Mouse (Mus musculus) neural tube, embryonic 15.5 days (tissue): ENCODE data around the gene Zcchc24. TPM values are rescaled to one million over a fixed set of nuclear protein-coding genes. Genes with fewer than 3 reads are reported as not detected.

ENCODE experiments used
- ATAC-seq: fragments of 200-750 bp; cut with Nextera tagmentation; 2 replicates; pipeline ENCODE4 v1.8.0; 2017; ENCODE audit warnings: mild to moderate bottlenecking, moderate TSS enrichment, moderate library complexity; ENCODE audit not compliant: low FRiP score
- H3K27ac ChIP-seq: fragments of 300-500 bp; sonication (generic); replicated peaks from 2 replicates; pipeline ENCODE4 v1.5.1; 2015; ENCODE audit warnings: mild to moderate bottlenecking, inconsistent platforms
- H3K27me3 ChIP-seq: fragments of 300-500 bp; sonication (generic); replicated peaks from 2 replicates; pipeline ENCODE4 v1.6.1; 2015; ENCODE audit warnings: inconsistent platforms
- H3K36me3 ChIP-seq: fragments of 300-500 bp; sonication (generic); 2 replicates; pipeline ENCODE4 v1.6.1; 2015; ENCODE audit warnings: inconsistent platforms
- H3K4me1 ChIP-seq: fragments of 300-500 bp; sonication (generic); 2 replicates; pipeline ENCODE4 v1.6.1; 2015; ENCODE audit warnings: inconsistent platforms
- H3K4me2 ChIP-seq: fragments of 300-500 bp; sonication (generic); 2 replicates; pipeline ENCODE4 v1.6.1; 2015; ENCODE audit warnings: inconsistent platforms, mild to moderate bottlenecking, moderate library complexity
- H3K4me3 ChIP-seq: fragments of 300-500 bp; sonication (generic); replicated peaks from 2 replicates; pipeline ENCODE4 v1.5.1; 2015; ENCODE audit warnings: mild to moderate bottlenecking, inconsistent platforms
- H3K9ac ChIP-seq: fragments of 300-500 bp; sonication (generic); replicated peaks from 2 replicates; pipeline ENCODE4 v1.6.1; 2015; ENCODE audit warnings: mild to moderate bottlenecking, inconsistent platforms
- H3K9me3 ChIP-seq: fragments of 300-500 bp; sonication (generic); replicated peaks from 2 replicates; pipeline ENCODE4 v1.6.1; 2016; ENCODE audit warnings: inconsistent platforms
- WGBS: fragments of 180-500 bp; shearing (Covaris S2); methylation state at CpG from one replicate; pipeline ENCODE4 v1.1.7; 2015; ENCODE audit warnings: mixed read lengths; 5-methylcytosine and 5-hydroxymethylcytosine counted together
- polyA plus RNA-seq: library from polyadenylated mRNA; unstranded; fragments of >200 nt; fragmentation: Nextera tagmentation; extraction: Ambion mirVana; gene quantifications from 2 replicates; pipeline ENCODE4 v1.2.1, GENCODE M21; 2015

The Zcchc24 gene
- polyA plus RNA-seq, 1 experiment from 2014 or later = 13.4 TPM

DNA sequence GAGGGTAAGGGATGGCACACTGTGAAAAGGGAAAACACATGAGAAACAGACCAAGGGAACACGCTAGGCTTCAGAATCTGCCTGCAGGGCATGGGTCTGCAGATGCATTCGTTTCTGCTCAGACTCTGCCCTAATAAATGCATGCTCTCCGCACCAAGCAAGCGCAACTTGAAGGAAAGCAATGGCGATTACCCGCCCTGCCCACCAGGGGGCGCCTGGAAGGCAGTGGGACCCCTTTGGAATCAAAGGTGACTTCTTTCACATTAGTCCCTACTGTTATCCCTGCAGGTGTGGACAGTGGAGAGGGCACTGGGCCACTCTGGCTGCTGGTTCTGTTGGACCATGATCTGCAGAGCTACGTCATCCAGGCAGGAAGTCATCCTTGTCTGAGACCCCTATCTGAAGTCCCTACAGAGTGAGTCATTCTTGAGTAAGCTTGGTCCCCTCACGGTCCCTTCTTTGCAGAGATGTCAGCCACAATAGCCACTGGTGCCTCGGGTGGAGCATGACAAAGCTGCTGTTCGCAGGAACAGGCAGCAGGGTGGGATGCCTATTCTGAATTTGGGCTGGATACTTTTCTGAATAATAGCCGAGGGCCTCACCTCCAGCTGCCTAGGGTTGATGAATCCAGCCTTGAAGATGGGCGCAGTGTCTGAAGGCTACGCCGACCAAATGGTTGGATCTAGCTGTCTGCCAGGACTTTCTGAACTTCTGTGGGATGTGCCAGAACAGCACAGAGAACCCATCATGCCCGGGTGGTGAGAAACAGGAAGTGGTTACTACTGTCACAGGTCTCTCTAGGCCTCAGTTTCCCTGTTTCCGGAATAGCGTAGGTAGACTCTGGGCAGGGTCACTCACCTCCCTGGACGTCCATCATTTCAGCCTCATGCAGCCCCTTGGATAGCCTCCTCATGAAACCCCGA is 42.4 kb downstream of the Zcchc24 start:
- Histone ChIP-seq H3K9ac (no peak overlapping the region), H3K27ac (no peak overlapping the region), H3K4me2 (no peak overlapping the region), H3K9me3 (no peaks in the 10 kb centered on the region), H3K27me3 (no peaks in the 10 kb centered on the region), H3K4me3 (no peak overlapping the region), H3K36me3 (no peaks in the 10 kb centered on the region), H3K4me1 (peaks cover 27% of the 10 kb centered on the region)
- WGBS = 56% methylated on average over 20 of the region's 20 CpGs
- no peak for ATAC-seq

DNA sequence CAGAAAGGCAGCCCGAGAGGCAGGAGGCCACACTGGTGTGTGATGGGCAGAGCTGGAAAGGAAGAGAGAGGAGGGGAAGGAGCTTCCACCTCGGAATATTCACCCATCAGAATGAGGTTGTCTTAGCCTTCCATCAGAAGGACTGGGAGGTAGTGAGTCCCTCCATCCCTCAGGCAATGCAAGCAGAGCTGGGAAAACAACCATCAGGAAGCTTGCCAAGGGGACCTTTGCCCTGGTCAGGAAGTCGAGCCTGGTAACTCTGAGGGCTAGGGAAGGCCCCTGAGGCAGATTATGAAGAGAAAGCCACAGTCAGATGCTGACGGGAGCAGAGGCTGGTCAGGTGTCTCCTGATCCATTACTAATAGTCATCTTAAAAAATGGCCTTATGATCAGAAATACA is 43.1 kb downstream of the Zcchc24 start:
- Histone ChIP-seq H3K9ac (no peak overlapping the region), H3K4me1 (peaks cover 27% of the 10 kb centered on the region), H3K4me3 (no peak overlapping the region), H3K4me2 (no peak overlapping the region), H3K27me3 (no peaks in the 10 kb centered on the region), H3K36me3 (no peaks in the 10 kb centered on the region), H3K9me3 (no peaks in the 10 kb centered on the region), H3K27ac (0 out of 2 replicates have a peak overlapping the region, but pooled peaks have one; percentile 51)
- 44% methylated on average over 4 of the region's 4 CpGs for WGBS
- ATAC-seq = no peak

DNA sequence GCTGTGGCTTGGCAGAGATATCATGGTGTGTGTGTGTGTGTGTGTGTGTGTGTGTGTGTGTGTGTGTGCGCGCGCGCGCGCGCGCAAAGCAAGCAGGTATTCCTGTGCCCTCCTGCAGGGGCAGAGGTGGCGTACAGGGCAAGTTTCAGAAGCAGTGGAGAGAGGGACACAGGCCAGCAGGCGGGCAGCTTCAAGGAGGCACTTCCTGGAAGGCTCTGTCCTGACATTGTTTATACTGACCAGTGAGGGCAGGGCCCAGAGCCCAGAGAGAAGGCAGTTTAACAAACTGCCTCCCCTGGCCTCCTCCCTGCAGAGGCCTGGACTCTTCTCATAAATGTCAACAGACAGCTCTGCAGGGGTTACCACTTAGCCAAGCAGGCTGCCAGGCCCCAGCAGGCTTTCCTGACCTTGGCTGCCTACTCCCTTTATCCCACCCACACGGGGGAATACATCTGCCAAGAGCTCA is 43.8 kb downstream of the Zcchc24 start:
- ATAC-seq = peak; percentile 50; the same call in 1 of the 2 replicates
- Histone ChIP-seq H3K4me1 (peaks cover 27% of the 10 kb centered on the region), H3K36me3 (no peaks in the 10 kb centered on the region), H3K27ac (peak overlapping the region; percentile 54), H3K27me3 (no peaks in the 10 kb centered on the region), H3K9ac (no peak overlapping the region), H3K4me3 (no peak overlapping the region), H3K4me2 (no peak overlapping the region), H3K9me3 (no peaks in the 10 kb centered on the region)
- 72% methylated on average over 10 of the region's 11 CpGs for WGBS

DNA sequence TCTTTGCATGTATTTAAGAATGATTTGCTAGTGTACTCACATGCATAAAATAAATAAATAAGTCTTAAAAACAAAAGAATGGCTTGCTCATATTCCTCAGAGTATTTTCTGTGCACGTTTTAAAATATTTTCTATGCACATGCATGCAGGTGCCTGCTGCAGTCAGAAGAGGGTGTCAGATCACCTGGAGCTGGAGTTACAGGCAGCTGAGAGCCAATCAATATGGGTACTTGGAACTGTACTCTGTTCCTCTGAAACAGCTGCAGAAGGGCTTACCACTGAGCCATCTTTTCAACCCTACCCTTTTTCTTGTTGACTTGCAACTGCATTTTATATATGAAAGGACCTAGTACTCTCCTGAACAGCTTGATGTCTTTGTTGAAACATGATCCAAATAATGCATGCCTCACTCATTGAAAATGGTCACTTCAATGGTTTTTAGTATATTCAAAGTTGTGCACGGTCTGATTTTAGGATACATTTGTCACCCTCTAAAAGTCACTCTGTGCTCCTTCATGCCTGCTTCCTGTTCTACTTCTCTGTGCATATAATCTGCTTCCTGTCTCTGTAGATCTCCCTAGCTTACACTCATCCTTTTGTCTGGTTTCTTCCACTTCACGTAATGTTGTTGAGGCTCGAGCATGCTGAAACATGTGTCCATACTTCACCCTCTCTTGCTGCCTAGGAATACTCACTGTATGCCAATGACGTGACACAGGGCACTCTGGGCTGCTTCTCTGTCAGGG is 47.7 kb downstream of the Zcchc24 start:
- no peak for ATAC-seq
- H3K36me3 ChIP-seq = no peaks in the 10 kb centered on the region
- no peak overlapping the region for H3K27ac ChIP-seq
- H3K4me1 ChIP-seq = peaks cover 31% of the 10 kb centered on the region
- 90% methylated on average over 5 of the region's 5 CpGs for WGBS
- no peak overlapping the region for H3K9ac ChIP-seq
- H3K4me3 ChIP-seq = no peak overlapping the region
- H3K27me3 ChIP-seq = no peaks in the 10 kb centered on the region
- no peak overlapping the region for H3K4me2 ChIP-seq
- no peaks in the 10 kb centered on the region for H3K9me3 ChIP-seq

DNA sequence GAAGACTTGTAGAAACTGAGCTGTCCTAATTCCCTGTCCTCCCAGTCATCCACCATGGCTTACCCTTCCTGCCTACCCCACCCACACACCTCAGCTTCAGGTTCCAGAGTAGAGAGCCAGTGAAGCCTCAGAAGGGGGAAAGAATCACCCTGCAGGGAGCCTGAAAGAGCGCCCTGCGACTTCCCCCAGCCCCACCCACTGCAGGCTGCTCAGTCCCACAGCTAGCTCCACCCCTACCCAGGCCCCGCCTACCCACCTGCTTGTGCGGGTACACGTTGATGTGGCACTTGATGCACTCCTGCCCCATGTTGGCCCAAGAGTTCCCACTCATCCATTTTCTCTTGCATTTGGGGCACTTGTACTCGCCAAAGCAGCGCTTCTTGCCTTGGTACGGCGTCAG is 49.5 kb downstream of the Zcchc24 start:
- Histone ChIP-seq H3K4me3 (no peak overlapping the region), H3K27ac (no peak overlapping the region), H3K9me3 (no peaks in the 10 kb centered on the region), H3K4me1 (peaks cover 17% of the 10 kb centered on the region), H3K9ac (no peak overlapping the region), H3K36me3 (no peaks in the 10 kb centered on the region), H3K4me2 (no peak overlapping the region), H3K27me3 (no peaks in the 10 kb centered on the region)
- whole genome bisulfite sequencing = 56% methylated on average over 9 of the region's 9 CpGs
- ATAC-seq = no peak

DNA sequence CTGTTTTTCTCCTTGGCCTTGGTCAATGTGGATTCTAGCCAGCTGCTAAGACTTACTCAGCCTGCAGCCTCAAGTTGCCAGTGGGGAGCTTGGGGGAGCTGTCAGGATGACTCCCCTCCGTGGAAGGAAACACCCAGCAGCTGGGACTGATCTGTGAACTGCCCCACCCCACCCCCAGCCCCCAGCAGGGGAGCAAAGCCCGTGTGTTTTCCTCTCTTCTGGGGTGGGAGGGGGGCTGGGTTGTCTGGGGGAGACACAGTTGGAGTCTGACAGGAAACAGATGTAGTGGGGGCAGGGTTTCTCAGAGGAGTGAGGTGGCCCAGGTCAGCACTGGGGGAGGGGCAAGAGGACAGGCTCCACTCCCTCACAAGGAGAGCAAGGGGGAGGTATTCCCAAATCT is 50.4 kb downstream of the Zcchc24 start:
- 6% methylated on average over 2 of the region's 2 CpGs for WGBS
- ATAC-seq = no peak
- no peaks in the 10 kb centered on the region for H3K27me3 ChIP-seq

DNA sequence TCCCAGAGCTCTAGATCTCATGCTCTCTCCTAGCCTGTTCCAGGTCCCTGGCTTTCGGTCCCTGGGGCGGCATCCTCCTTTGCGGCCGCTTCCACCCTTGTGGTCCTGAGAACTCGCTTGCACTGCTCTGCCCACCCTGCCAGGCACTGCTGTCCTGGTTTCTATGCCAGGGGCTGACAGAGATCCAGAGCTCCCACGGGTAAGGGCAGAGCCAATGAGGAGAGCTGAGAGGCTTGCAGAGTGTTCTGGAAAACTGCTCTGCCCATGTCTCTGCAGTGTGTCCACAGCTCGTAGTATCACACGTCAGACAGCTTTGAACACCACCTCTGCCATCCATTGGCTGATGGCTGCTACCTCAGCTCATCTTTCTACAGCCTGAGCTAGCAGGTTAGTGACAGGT is 51.1 kb downstream of the Zcchc24 start:
- no peaks in the 10 kb centered on the region for H3K36me3 ChIP-seq
- 80% methylated on average over 8 of the region's 8 CpGs for WGBS
- no peak overlapping the region for H3K4me3 ChIP-seq
- no peaks in the 10 kb centered on the region for H3K9me3 ChIP-seq
- no peak for ATAC-seq
- no peak overlapping the region for H3K9ac ChIP-seq
- H3K4me2 ChIP-seq = no peak overlapping the region
- H3K27me3 ChIP-seq = no peaks in the 10 kb centered on the region
- H3K27ac ChIP-seq = no peak overlapping the region
- H3K4me1 ChIP-seq = peaks cover 10% of the 10 kb centered on the region; the same call in 1 of the 2 replicates

More for the DNA sequence above, 50.4 kb downstream of the Zcchc24 start:
- Histone ChIP-seq H3K4me1 (peaks cover 10% of the 10 kb centered on the region; the same call in 1 of the 2 replicates), H3K27ac (no peak overlapping the region), H3K9me3 (no peaks in the 10 kb centered on the region), H3K4me2 (no peak overlapping the region), H3K36me3 (no peaks in the 10 kb centered on the region), H3K9ac (no peak overlapping the region), H3K4me3 (no peak overlapping the region)

DNA sequence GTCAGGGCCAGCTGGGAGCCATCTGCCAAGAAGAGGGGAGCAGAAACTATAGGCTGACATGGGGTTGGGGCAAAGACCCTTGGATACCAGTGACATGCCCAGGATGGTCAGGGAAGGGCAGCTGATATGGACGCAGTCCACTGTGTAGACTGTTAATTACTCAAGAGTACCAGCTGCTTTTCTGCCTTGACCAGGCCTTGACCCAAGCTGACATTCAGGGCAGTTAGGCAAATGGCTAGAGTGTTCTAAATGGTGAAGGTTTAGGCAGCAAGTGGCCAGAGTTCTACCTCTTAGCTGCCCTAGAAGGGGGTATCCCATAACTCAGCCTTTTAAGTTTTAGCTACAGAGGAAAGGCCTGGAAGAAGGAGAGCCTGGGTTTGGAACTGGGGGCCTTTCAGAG is 52.3 kb downstream of the Zcchc24 start:
- Histone ChIP-seq H3K36me3 (no peaks in the 10 kb centered on the region), H3K27ac (no peak overlapping the region), H3K9ac (no peak overlapping the region), H3K4me2 (no peak overlapping the region), H3K9me3 (no peaks in the 10 kb centered on the region), H3K4me1 (peaks cover 13% of the 10 kb centered on the region), H3K4me3 (no peak overlapping the region), H3K27me3 (no peaks in the 10 kb centered on the region)
- ATAC-seq = no peak
- 96% methylated on average over 1 of the region's 1 CpGs for WGBS

DNA sequence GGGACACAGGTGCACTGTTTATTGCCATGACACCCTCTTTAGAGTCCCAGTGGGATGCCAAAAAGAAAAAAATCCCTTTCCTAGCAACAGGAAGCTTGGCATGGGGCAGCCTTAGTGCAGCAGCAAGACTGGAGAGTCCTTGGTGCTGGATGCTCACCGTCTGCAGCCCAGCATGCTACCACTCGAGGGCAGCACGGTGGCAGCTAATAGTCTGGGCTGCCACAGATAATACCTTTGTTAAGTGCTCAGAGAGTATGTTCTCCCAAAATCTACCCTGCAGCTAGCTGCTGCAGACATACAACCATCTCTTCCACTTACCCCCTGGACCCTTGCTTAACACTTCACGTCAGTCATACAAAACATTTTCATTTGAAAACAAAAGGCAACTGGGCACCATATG is 55.4 kb downstream of the Zcchc24 start:
- Histone ChIP-seq H3K9me3 (no peaks in the 10 kb centered on the region), H3K4me1 (peaks cover 18% of the 10 kb centered on the region), H3K27ac (no peak overlapping the region), H3K4me2 (no peak overlapping the region), H3K9ac (no peak overlapping the region), H3K27me3 (no peaks in the 10 kb centered on the region), H3K4me3 (no peak overlapping the region), H3K36me3 (no peaks in the 10 kb centered on the region)
- ATAC-seq = peak; percentile 67; the same call in 1 of the 2 replicates
- WGBS = 21% methylated on average over 4 of the region's 4 CpGs

DNA sequence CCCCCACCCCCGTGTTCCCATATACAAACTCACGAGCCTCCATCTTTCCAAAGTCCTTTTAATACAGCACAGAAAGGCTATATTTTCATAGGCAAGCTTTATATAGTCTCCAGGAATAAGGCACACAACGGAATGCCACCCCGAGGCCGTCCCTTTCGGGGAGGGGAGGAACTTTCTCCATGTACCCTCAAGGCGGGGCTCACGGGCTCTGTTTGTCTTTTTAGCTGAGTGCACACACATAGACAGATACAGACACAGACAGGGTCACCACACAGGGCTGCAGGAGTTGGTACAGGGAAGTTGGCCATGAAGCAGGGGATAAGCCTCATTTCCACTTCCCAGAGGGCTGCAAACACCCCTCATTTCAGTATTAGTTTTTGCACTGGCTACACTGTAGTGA is 57.2 kb downstream of the Zcchc24 start:
- H3K4me1 ChIP-seq = peaks cover 15% of the 10 kb centered on the region; the same call in 1 of the 2 replicates
- 78% methylated on average over 8 of the region's 8 CpGs for WGBS
- H3K4me2 ChIP-seq = no peak overlapping the region
- no peak for ATAC-seq
- H3K4me3 ChIP-seq = no peak overlapping the region
- H3K36me3 ChIP-seq = no peaks in the 10 kb centered on the region
- H3K9me3 ChIP-seq = no peaks in the 10 kb centered on the region
- no peak overlapping the region for H3K27ac ChIP-seq
- no peak overlapping the region for H3K9ac ChIP-seq
- no peaks in the 10 kb centered on the region for H3K27me3 ChIP-seq

DNA sequence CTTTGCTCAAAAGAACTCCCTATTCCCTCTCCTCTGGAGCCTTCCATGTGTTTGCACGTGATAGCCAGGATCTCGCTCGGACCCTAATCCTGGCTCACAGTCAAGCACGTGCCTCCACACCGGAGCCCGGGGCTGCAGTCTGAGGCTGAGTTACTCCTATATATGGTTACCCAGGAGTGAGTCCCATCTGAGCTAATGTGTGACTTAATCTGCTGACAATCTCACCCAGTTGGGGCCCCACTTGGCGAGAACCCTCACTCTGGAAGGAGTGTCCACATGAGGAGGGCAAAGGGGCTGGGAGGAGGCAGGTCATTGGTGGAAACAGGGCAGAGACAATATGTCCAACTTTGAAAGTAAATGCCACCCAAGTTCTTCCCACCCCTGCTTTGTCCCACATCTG is 57.7 kb downstream of the Zcchc24 start:
- Histone ChIP-seq H3K4me1 (peaks cover 12% of the 10 kb centered on the region; the same call in 1 of the 2 replicates), H3K36me3 (no peaks in the 10 kb centered on the region), H3K4me3 (no peak overlapping the region), H3K9me3 (no peaks in the 10 kb centered on the region), H3K27ac (no peak overlapping the region), H3K9ac (no peak overlapping the region), H3K4me2 (no peak overlapping the region), H3K27me3 (no peaks in the 10 kb centered on the region)
- no peak for ATAC-seq
- WGBS = 88% methylated on average over 7 of the region's 7 CpGs
